In the genomic region with DNA sequence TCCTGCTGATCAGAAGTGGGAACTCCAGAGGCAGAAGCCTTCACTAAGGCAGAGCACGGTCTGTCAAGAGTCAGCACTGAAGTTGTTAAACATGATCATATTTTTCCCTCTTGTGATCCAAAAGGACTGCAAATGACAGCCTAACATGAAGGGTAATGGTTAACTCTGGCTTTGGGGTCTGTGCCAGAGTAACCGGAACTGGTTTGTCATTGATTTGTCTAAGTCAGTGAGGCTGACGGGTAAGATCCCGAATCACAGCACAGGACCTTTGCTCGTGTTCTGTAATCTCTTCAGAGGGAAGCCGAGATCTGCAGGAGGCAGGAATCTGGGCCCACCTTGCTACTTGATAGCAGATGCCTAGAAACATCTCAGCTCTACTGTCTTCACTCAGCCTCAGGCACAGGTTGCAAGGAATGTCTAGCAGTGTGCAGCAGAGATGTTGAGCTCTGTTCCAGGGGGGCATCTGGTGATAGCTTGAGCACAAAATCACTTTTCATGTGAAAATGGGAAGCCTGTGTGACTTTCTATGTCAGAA, we compare ENCODE assay signal across 9 mouse cellular contexts. TPM values are rescaled to one million over a fixed set of nuclear protein-coding genes. Genes with fewer than 3 reads are reported as not detected.
DNase-seq lines count a peak whose midpoint lies in the region; ATAC-seq and TF ChIP-seq lines count a peak whose summit lies in the region.
"Had no signal": no experiment of that assay in that cellular context is flagged by ENCODE, and none has a peak within 500 bp of the region (broad histone marks: within the 10 kb centered on the region; RNA-seq: fewer than 3 reads in every experiment).

No protein-coding gene starts in this region.

- peaks cover 37% of the 10 kb centered on the region for H3K79me2 ChIP-seq in liver, adult 2 months (ENCODE audit: control insufficient read depth, insufficient read depth, low read length)

- no peak for TF ChIP-seq POLR2A in liver, adult 2 months (IDR thresholded peaks at IDR 0.05; ENCODE audit: extremely low read depth, insufficient read depth, low read length)

- H3K27ac ChIP-seq in liver, adult 2 months (replicated peaks; ENCODE audit: insufficient read depth, low read depth, low read length) = peak overlapping the region; percentile 77
- H3K27ac ChIP-seq in intestine, embryonic 16.5 days (ENCODE audit: low read length) = peak overlapping the region; percentile 38
- peak overlapping the region; percentile 56 for H3K27ac ChIP-seq in kidney, embryonic 15.5 days
- peak overlapping the region; percentile 52 for H3K27ac ChIP-seq in liver, embryonic 16.5 days (ENCODE audit: low read length)
- H3K27ac ChIP-seq in hindbrain, embryonic 14.5 days = no peak overlapping the region
- H3K27ac ChIP-seq: midbrain, embryonic 12.5 days had no signal

- TF ChIP-seq CTCF in liver, adult 2 months (IDR thresholded peaks at IDR 0.05; ENCODE audit: low read depth, low read length) = no peak

- ATAC-seq in intestine, embryonic 16.5 days = no peak
- no peak for ATAC-seq in kidney, embryonic 15.5 days (replicated peaks; ENCODE audit: low FRiP score)
- ATAC-seq in liver, embryonic 16.5 days (ENCODE audit: low read depth) = no peak
- ATAC-seq in hindbrain, embryonic 14.5 days (ENCODE audit: low FRiP score) = no peak
- ATAC-seq in activated CD4-positive, CD25-positive, alpha-beta regulatory T cell, adult 4 months = no peak

- no peaks in the 10 kb centered on the region for H3K9me3 ChIP-seq in intestine, embryonic 16.5 days (ENCODE audit: control insufficient read depth, low read length)
- H3K9me3 ChIP-seq in kidney, embryonic 15.5 days (replicated peaks) = no peaks in the 10 kb centered on the region
- H3K9me3 ChIP-seq in liver, embryonic 16.5 days (replicated peaks; ENCODE audit: control insufficient read depth, low read length) = no peaks in the 10 kb centered on the region
- H3K9me3 ChIP-seq in hindbrain, embryonic 14.5 days (ENCODE audit: control insufficient read depth, low read length) = no peaks in the 10 kb centered on the region
- H3K9me3 ChIP-seq: midbrain, embryonic 12.5 days had no signal

- WGBS in liver, adult 2 months = 17% methylated on average over 6 of the region's 6 CpGs
- WGBS in intestine, embryonic 16.5 days = 48% methylated on average over 6 of the region's 6 CpGs
- 66% methylated on average over 6 of the region's 6 CpGs for WGBS in kidney, embryonic 15.5 days
- 62% methylated on average over 6 of the region's 6 CpGs for whole genome bisulfite sequencing in liver, embryonic 16.5 days (ENCODE audit: insufficient replicate concordance)
- 80% methylated on average over 6 of the region's 6 CpGs for WGBS in hindbrain, embryonic 14.5 days

- peaks cover 26% of the 10 kb centered on the region for H3K4me1 ChIP-seq in liver, adult 2 months (ENCODE audit: control insufficient read depth, insufficient read depth, low read length)
- H3K4me1 ChIP-seq in intestine, embryonic 16.5 days (ENCODE audit: control insufficient read depth, insufficient read depth, low read length) = peaks cover 32% of the 10 kb centered on the region
- peaks cover 46% of the 10 kb centered on the region for H3K4me1 ChIP-seq in kidney, embryonic 15.5 days
- peaks cover 50% of the 10 kb centered on the region for H3K4me1 ChIP-seq in liver, embryonic 16.5 days (ENCODE audit: control insufficient read depth, low read depth, low read length)
- peaks cover 25% of the 10 kb centered on the region for H3K4me1 ChIP-seq in hindbrain, embryonic 14.5 days (replicated peaks; ENCODE audit: control insufficient read depth, insufficient read depth, low read length)

- no peak overlapping the region; the same call in 1 of the 2 replicates for H3K4me2 ChIP-seq in intestine, embryonic 16.5 days (ENCODE audit: low read depth, low read length)
- H3K4me2 ChIP-seq in kidney, embryonic 15.5 days = peak overlapping the region; percentile 66; the same call in 1 of the 2 replicates
- peak overlapping the region; percentile 90 for H3K4me2 ChIP-seq in liver, embryonic 16.5 days (ENCODE audit: low read depth, low read length)
- no peak overlapping the region for H3K4me2 ChIP-seq in hindbrain, embryonic 14.5 days (replicated peaks)

- DNase-seq in liver, adult 2 months (ENCODE audit: extremely low read depth, low read depth, low spot score) = peak; percentile 95
- no peak for DNase-seq in liver
- no peak for DNase-seq in hindbrain, embryonic 14.5 days (ENCODE audit: low spot score)
- DNase-seq: cerebellum, postnatal 25 days had no signal

- H3K9ac ChIP-seq in liver, adult 2 months (ENCODE audit: low read depth, low read length) = peak overlapping the region; percentile 25; the same call in 1 of the 2 replicates
- H3K9ac ChIP-seq in intestine, embryonic 16.5 days (ENCODE audit: low read depth, low read length) = no peak overlapping the region
- no peak overlapping the region for H3K9ac ChIP-seq in kidney, embryonic 15.5 days
- no peak overlapping the region for H3K9ac ChIP-seq in liver, embryonic 16.5 days (ENCODE audit: low read depth, low read length)
- H3K9ac ChIP-seq in hindbrain, embryonic 14.5 days = no peak overlapping the region
- H3K9ac ChIP-seq: midbrain, embryonic 12.5 days had no signal

- peak overlapping the region; percentile 21; the same call in 1 of the 2 replicates for H3K4me3 ChIP-seq in liver, adult 2 months (ENCODE audit: insufficient read depth, low read depth, low read length)
- no peak overlapping the region for H3K4me3 ChIP-seq in intestine, embryonic 16.5 days (ENCODE audit: low read length)
- no peak overlapping the region for H3K4me3 ChIP-seq in kidney, embryonic 15.5 days (replicated peaks)
- no peak overlapping the region for H3K4me3 ChIP-seq in liver, embryonic 16.5 days (ENCODE audit: low read depth, low read length)
- H3K4me3 ChIP-seq in hindbrain, embryonic 14.5 days (replicated peaks; ENCODE audit: low read length) = no peak overlapping the region
- H3K4me3 ChIP-seq: midbrain, embryonic 12.5 days had no signal

- H3K36me3 ChIP-seq in liver, adult 2 months (ENCODE audit: control insufficient read depth, insufficient read depth, low read length) = no peaks in the 10 kb centered on the region
- no peaks in the 10 kb centered on the region for H3K36me3 ChIP-seq in intestine, embryonic 16.5 days (ENCODE audit: control insufficient read depth, insufficient read depth, low read length)
- no peaks in the 10 kb centered on the region for H3K36me3 ChIP-seq in kidney, embryonic 15.5 days
- no peaks in the 10 kb centered on the region for H3K36me3 ChIP-seq in liver, embryonic 16.5 days (ENCODE audit: control insufficient read depth, insufficient read depth)
- H3K36me3 ChIP-seq in hindbrain, embryonic 14.5 days (replicated peaks; ENCODE audit: control insufficient read depth, insufficient read depth) = no peaks in the 10 kb centered on the region
- H3K36me3 ChIP-seq: midbrain, embryonic 12.5 days had no signal

- no peaks in the 10 kb centered on the region for H3K27me3 ChIP-seq in liver, adult 2 months (ENCODE audit: control insufficient read depth, insufficient read depth, low read length)
- H3K27me3 ChIP-seq in intestine, embryonic 16.5 days (replicated peaks; ENCODE audit: control insufficient read depth, insufficient read depth, low read length) = no peaks in the 10 kb centered on the region
- H3K27me3 ChIP-seq in kidney, embryonic 15.5 days = no peaks in the 10 kb centered on the region
- H3K27me3 ChIP-seq in liver, embryonic 16.5 days (ENCODE audit: control insufficient read depth, insufficient read depth, low read depth, low read length) = no peaks in the 10 kb centered on the region
- no peaks in the 10 kb centered on the region for H3K27me3 ChIP-seq in hindbrain, embryonic 14.5 days (ENCODE audit: control insufficient read depth, insufficient read depth, low read length)
- H3K27me3 ChIP-seq: midbrain, embryonic 12.5 days had no signal

RNA-seq across cellular contexts. Expression of a gene that starts 2.8 kb away (rescaled TPM):
- total RNA-seq in liver, adult 2 months (2014; rRNA removed) = 3.4 and 4.4 TPM in 2 replicates
- 5.7 and 6.5 TPM in 2 replicates for polyA plus RNA-seq in liver, adult 2 months (2012; rRNA removed)
- polyA plus RNA-seq in intestine, embryonic 16.5 days (2015; fragmentation: Nextera tagmentation; extraction: Ambion mirVana) = 16.4 and 16.6 TPM in 2 replicates
- 20.9 and 21.1 TPM in 2 replicates for polyA plus RNA-seq in kidney, embryonic 15.5 days (2015; fragmentation: Nextera tagmentation; extraction: Ambion mirVana)
- polyA plus RNA-seq in liver, embryonic 16.5 days (2015; fragmentation: Nextera tagmentation; extraction: Ambion mirVana) = 6.7 and 8.0 TPM in 2 replicates
- polyA plus RNA-seq in hindbrain, embryonic 14.5 days (2014; fragmentation: Nextera tagmentation; extraction: Ambion mirVana) = 7.9 and 11.7 TPM in 2 replicates
- polyA plus RNA-seq in activated CD4-positive, CD25-positive, alpha-beta regulatory T cell, adult 4 months (2017; shearing (Covaris generic)) = 10 to 100 TPM; 21.0 to 21.2 TPM

Comparison
In these comparisons a context has a peak if more than half of its experiments do, and no peak if none do; other contexts are left out.
1. H3K4me2 ChIP-seq: peak in kidney, embryonic 15.5 days (single experiment) and liver, embryonic 16.5 days (single experiment); none in intestine, embryonic 16.5 days (single experiment) and hindbrain, embryonic 14.5 days (single experiment).